Mouse (Mus musculus) NIH3T3 (cell line): ENCODE results near the gene Prrc2a.
A peak's percentile ranks its signal among the peaks of the same experiment; 100 is the strongest.
"Not testable (repeated sequence)": the region's sequence is repeated elsewhere in the genome, so short reads cannot be mapped to it uniquely, and the experiment has no call there.

Experiments used
- DNase-seq: peaks from one replicate; pipeline ENCODE4 v3.0.0-alpha.2; 2012; ENCODE audit warnings: low read depth

Gene Prrc2a

GRCm38 (mm10) chr17:35132174-35132560 is 32.5 kb downstream of the Prrc2a start:
- no peak for DNase-seq

- no peak for DNase-seq
These were observed 33.1 kb downstream of the Prrc2a start, which contains the start of gene Apom for GRCm38 (mm10) chr17:35131500-35132173. TSS of gene Apom (minus strand) at chr17:35132050.

GRCm38 (mm10) chr17:35131038-35131437 is 33.7 kb downstream of the Prrc2a start:
- no peak for DNase-seq

- DNase-seq = no peak
These were observed 35.7 kb downstream of the Prrc2a start for GRCm38 (mm10) chr17:35128996-35129395.

- peak; percentile 17 for DNase-seq
These were observed 37.7 kb downstream of the Prrc2a start for GRCm38 (mm10) chr17:35127017-35127416.

GRCm38 (mm10) chr17:35126206-35126611 is 38.5 kb downstream of the Prrc2a start, which contains the start of gene D17H6S53E:
TSS of gene D17H6S53E (plus strand) at chr17:35126373.
- peak; percentile 81 for DNase-seq

GRCm38 (mm10) chr17:35125578-35125977 is 39.1 kb downstream of the Prrc2a start:
- DNase-seq = peak; percentile 10

- DNase-seq = no peak
These were observed 39.6 kb downstream of the Prrc2a start for GRCm38 (mm10) chr17:35125081-35125480.

GRCm38 (mm10) chr17:35124261-35124896 is 40.3 kb downstream of the Prrc2a start:
- not testable (repeated sequence) for DNase-seq

GRCm38 (mm10) chr17:35123287-35123686 is 41.4 kb downstream of the Prrc2a start:
- DNase-seq = not testable (repeated sequence)

GRCm38 (mm10) chr17:35121871-35122303 is 42.8 kb downstream of the Prrc2a start, which contains the start of gene Csnk2b:
TSS of gene Csnk2b (minus strand) at chr17:35122053.
- peak; percentile 89 for DNase-seq

GRCm38 (mm10) chr17:35121143-35121799 is 43.4 kb downstream of the Prrc2a start, which contains the start of gene Gpank1:
TSS of gene Gpank1 (plus strand) at chr17:35121455.
- DNase-seq = peak; percentile 99

- DNase-seq = peak; percentile 46
These were observed 44.0 kb downstream of the Prrc2a start for GRCm38 (mm10) chr17:35120745-35121142.

GRCm38 (mm10) chr17:35115046-35116019 is 49.4 kb downstream of the Prrc2a start, which contains the start of gene Ly6g5b:
TSS of gene Ly6g5b (minus strand) at chr17:35115428.
- DNase-seq = peak; percentile 71

GRCm38 (mm10) chr17:35111774-35112173 is 52.9 kb downstream of the Prrc2a start:
- no peak for DNase-seq

GRCm38 (mm10) chr17:35108097-35108496 is 56.6 kb downstream of the Prrc2a start, which contains the start of gene Ly6g5c:
TSS of gene Ly6g5c (plus strand) at chr17:35108279.
- no peak for DNase-seq

GRCm38 (mm10) chr17:35106522-35106921 is 58.2 kb downstream of the Prrc2a start:
- peak; percentile 60 for DNase-seq

GRCm38 (mm10) chr17:35105740-35106389 is 58.8 kb downstream of the Prrc2a start:
- DNase-seq = peak; percentile 77

GRCm38 (mm10) chr17:35104754-35105153 is 59.9 kb downstream of the Prrc2a start:
- no peak for DNase-seq

GRCm38 (mm10) chr17:35104079-35104478 is 60.6 kb downstream of the Prrc2a start:
- DNase-seq = no peak

- no peak for DNase-seq
These were observed 61.4 kb downstream of the Prrc2a start for GRCm38 (mm10) chr17:35103221-35103690.
